Mouse (Mus musculus): ENCODE data around the gene Minar1. TPM values are rescaled to one million over a fixed set of nuclear protein-coding genes. Genes with fewer than 3 reads are reported as not detected.

Gene Minar1
- total RNA-seq (2021) = under 1 TPM in 1 of 2 experiments, not detected in 1; 0.08 TPM
- long read RNA-seq, experiment 1 = 0 reads
- long read RNA-seq, experiment 2 = 0 reads

DNA sequence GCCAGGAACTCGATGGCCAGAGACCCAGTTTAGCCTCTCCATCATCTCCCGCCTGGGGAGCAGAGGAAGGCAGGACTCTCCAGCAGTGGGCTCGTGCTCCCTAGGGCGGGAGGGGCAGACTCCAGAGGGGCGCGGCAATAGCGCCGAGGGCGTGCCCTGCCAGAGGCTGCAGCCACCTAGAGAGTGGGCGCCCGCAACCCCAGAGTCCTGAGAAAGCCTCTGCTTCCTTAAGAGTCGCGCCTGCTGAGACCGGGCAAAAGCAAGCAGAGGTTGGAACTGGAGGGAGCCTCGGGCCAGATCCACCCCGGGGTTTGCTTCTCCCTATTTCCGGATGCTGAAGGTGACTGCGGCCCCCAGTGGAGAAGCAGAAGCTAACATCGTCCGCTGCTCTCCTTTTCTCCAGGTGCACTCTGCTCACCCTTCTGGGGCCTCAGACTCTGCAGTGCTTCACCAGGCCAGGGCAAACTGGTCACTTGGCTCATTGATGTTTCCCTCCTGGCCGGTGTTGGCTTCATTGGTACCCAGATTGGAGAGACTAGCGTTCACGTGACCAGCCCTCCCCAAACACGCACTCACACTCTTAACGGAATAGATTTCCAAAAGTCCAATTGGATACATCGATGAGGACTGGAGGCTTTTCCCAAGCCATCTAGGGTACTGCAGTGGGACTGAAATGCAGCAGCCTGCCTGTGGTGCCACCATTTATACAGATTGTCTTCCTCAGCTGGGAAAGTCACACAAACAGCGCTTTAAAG is at the start of gene Minar1:
Minar1 (minus strand) TSS at position 120 of the 755 bp plus-strand sequence.
- no peak for DNase-seq
- H3K4me3 ChIP-seq = peak within 1 kb of the TSS; percentile 58
- no peak within 1 kb of the TSS for H3K27ac ChIP-seq
- intact Hi-C loops (cut with DNase I) = no loop called here
- TF ChIP-seq CTCF (IDR thresholded peaks at IDR 0.05) = no peak

- no peak for TF ChIP-seq CTCF (IDR thresholded peaks at IDR 0.05)
- H3K27ac ChIP-seq = no peak overlapping the region
- intact Hi-C loops (cut with DNase I) = no loop called here
- no peak overlapping the region for H3K4me3 ChIP-seq
- no peak for DNase-seq
Observed at GRCm38 (mm10) chr9:89669878-89670277, 47.0 kb upstream of the Minar1 start.

- no peak for TF ChIP-seq CTCF (IDR thresholded peaks at IDR 0.05)
- H3K27ac ChIP-seq = no peak overlapping the region
- intact Hi-C loops (cut with DNase I) = no loop called here
- DNase-seq = no peak
- H3K4me3 ChIP-seq = no peak overlapping the region
Observed at GRCm38 (mm10) chr9:89667306-89667942, 44.5 kb upstream of the Minar1 start.

- TF ChIP-seq CTCF (IDR thresholded peaks at IDR 0.05) = no peak
- intact Hi-C loops (cut with DNase I) = no loop called here
- Histone ChIP-seq H3K27ac (no peak overlapping the region), H3K4me3 (no peak overlapping the region)
- no peak for DNase-seq
Observed at GRCm38 (mm10) chr9:89650913-89651312, 28.0 kb upstream of the Minar1 start.

GRCm38 (mm10) chr9:89637453-89637852 is 14.5 kb upstream of the Minar1 start:
- TF ChIP-seq CTCF (IDR thresholded peaks at IDR 0.05) = no peak
- no peak for DNase-seq
- intact Hi-C loops (cut with DNase I) = no loop called here
- no peak overlapping the region for H3K4me3 ChIP-seq
- H3K27ac ChIP-seq = no peak overlapping the region

GRCm38 (mm10) chr9:89622296-89623005 is 474 bp downstream of the Minar1 start:
- no peak for TF ChIP-seq CTCF (IDR thresholded peaks at IDR 0.05)
- intact Hi-C loops (cut with DNase I) = no loop called here
- DNase-seq = no peak
- H3K4me3 ChIP-seq = peak overlapping the region; percentile 58
- H3K27ac ChIP-seq = no peak overlapping the region

- H3K27ac ChIP-seq = no peak overlapping the region
- no peak overlapping the region for H3K4me3 ChIP-seq
- no peak for DNase-seq
- intact Hi-C loops (cut with DNase I) = no loop called here
- no peak for TF ChIP-seq CTCF (IDR thresholded peaks at IDR 0.05)
Observed at GRCm38 (mm10) chr9:89621750-89622149, 1.2 kb downstream of the Minar1 start.

DNA sequence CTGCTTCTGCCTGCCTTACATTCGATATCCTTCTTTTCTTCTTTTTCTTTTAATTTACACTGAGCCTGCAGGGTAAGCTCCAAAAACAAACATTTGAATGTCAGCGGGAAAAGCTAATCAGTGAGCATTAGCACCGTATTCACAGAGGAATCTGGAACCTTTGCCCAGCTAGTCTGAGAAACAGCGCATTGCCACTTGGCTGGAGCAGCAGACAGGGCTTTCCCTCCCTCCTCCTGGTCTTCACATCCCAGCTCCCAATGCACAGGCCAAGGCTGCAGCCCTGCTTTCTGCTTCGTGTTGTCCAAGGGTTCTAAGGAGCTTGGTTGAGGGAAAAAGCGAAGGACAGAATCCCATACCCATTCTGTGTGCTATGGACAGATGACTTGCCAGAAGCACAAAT is 2.6 kb downstream of the Minar1 start:
- TF ChIP-seq CTCF (IDR thresholded peaks at IDR 0.05) = no peak
- no peak overlapping the region for H3K4me3 ChIP-seq
- H3K27ac ChIP-seq = no peak overlapping the region
- intact Hi-C loops (cut with DNase I) = no loop called here
- DNase-seq = no peak

DNA sequence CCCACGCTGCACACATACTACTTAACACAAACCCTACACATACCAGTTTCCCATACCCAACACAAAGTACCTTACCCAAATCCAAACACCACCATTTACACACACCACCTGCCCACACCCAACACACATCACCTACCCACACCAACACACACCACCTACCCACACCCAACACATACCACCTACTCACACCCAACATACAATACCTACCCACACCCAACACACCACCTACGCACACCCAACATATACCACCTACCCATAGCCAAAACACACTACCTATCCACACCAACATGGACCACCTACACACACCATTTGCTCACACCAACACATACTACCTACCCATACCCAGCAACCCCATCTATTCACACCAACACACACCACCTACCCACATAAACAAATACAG is 6.0 kb downstream of the Minar1 start:
- Histone ChIP-seq H3K4me3 (no peak overlapping the region), H3K27ac (no peak overlapping the region)
- intact Hi-C loops (cut with DNase I) = no loop called here
- no peak for TF ChIP-seq CTCF (IDR thresholded peaks at IDR 0.05)
- DNase-seq = no peak

- no peak for DNase-seq
- Histone ChIP-seq H3K4me3 (no peak overlapping the region), H3K27ac (no peak overlapping the region)
- intact Hi-C loops (cut with DNase I) = no loop called here
- no peak for TF ChIP-seq CTCF (IDR thresholded peaks at IDR 0.05)
Observed at GRCm38 (mm10) chr9:89610592-89610991, 12.3 kb downstream of the Minar1 start.

DNA sequence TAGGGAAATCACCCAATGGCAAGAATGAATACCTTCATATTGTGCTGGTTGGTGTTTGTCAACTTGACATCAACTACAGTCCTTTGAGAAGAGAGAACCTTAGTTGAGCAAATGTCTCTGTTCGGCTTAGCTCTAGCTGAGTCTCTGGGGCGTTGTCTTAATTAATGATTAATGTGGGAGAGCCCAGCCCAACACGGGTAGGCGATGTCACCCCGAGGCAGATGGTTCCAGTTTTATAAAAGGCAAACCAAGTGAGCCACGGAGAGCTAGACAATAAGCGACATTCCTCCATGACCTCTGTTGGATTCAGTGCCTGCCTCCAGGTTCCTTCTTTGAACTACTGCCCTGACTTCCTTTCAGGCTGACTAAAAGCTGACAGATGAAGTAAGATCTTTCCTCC is 15.6 kb downstream of the Minar1 start:
- intact Hi-C loops (cut with DNase I) = no loop called here
- no peak for TF ChIP-seq CTCF (IDR thresholded peaks at IDR 0.05)
- Histone ChIP-seq H3K27ac (no peak overlapping the region), H3K4me3 (no peak overlapping the region)
- DNase-seq = no peak

GRCm38 (mm10) chr9:89606256-89606655 is 16.7 kb downstream of the Minar1 start:
- H3K4me3 ChIP-seq = no peak overlapping the region
- no peak for TF ChIP-seq CTCF (IDR thresholded peaks at IDR 0.05)
- intact Hi-C loops (cut with DNase I) = no loop called here

DNA sequence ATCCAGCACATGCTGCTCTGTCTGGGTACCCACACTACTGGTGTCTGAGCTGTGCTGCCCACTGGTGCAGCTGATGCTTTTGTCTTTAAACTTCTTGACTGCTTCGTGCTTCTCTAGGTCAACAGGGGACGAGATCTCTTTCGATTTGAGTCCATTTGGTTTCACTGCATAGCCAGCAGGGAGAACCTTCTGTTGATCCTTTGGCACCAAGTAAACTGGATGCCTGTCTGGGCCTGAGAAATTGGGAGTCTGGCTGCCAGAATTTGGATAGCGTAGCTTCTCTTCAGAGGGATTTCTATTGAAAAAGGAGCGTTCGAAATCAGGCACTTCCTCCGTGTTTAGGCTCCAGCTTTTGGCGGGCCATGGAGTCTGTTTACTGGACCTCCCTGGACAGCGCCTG is 21.0 kb downstream of the Minar1 start:
- DNase-seq = no peak
- Histone ChIP-seq H3K4me3 (no peak overlapping the region), H3K27ac (no peak overlapping the region)
- no peak for TF ChIP-seq CTCF (IDR thresholded peaks at IDR 0.05)
- intact Hi-C loops (cut with DNase I) = no loop called here

More at GRCm38 (mm10) chr9:89606256-89606655, 16.7 kb downstream of the Minar1 start:
- H3K27ac ChIP-seq = no peak overlapping the region
- no peak for DNase-seq
